Mouse (Mus musculus): ENCODE measurements around the gene Celsr1. TPM values are rescaled to one million over a fixed set of nuclear protein-coding genes. Genes with fewer than 3 reads are reported as not detected.
"Not testable (repeated sequence)": the region's sequence is repeated elsewhere in the genome, so short reads cannot be mapped to it uniquely, and the experiment has no call there.

Gene Celsr1
- polyA plus RNA-seq, 1 experiment from 2014 or later: 3.6 TPM

- no peak overlapping the region for H3K27ac ChIP-seq
- no peaks in the 10 kb centered on the region for H3K27me3 ChIP-seq (replicated peaks)
- no peak overlapping the region for H3K4me3 ChIP-seq
- H3K4me2 ChIP-seq (replicated peaks): peak overlapping the region; percentile 83
- peaks cover 4% of the 10 kb centered on the region; the same call in 1 of the 2 replicates for H3K36me3 ChIP-seq
- WGBS: 91% methylated on average over 7 of the region's 7 CpGs
- peak overlapping the region; percentile 10; the same call in 1 of the 2 replicates for H3K9ac ChIP-seq
- no peaks in the 10 kb centered on the region; the same call in 1 of the 2 replicates for H3K9me3 ChIP-seq
- no peak for ATAC-seq (ENCODE audit: low FRiP score, low read depth)
- H3K4me1 ChIP-seq: peaks cover 41% of the 10 kb centered on the region
Measured at GRCm38 (mm10) chr15:86061221-86061620, 27.6 kb upstream of the Celsr1 start.

- H3K4me2 ChIP-seq (replicated peaks): peak overlapping the region; percentile 83
- no peaks in the 10 kb centered on the region for H3K36me3 ChIP-seq
- H3K4me3 ChIP-seq: no peak overlapping the region
- no peak overlapping the region for H3K27ac ChIP-seq
- no peaks in the 10 kb centered on the region for H3K9me3 ChIP-seq
- 83% methylated on average over 12 of the region's 12 CpGs for WGBS
- 0 out of 2 replicates have a peak overlapping the region, but pooled peaks have one; percentile 10 for H3K9ac ChIP-seq
- peaks cover 41% of the 10 kb centered on the region for H3K4me1 ChIP-seq
- no peaks in the 10 kb centered on the region for H3K27me3 ChIP-seq (replicated peaks)
- ATAC-seq (ENCODE audit: low FRiP score, low read depth): no peak
Measured at GRCm38 (mm10) chr15:86060581-86060980, 27.0 kb upstream of the Celsr1 start.

GRCm38 (mm10) chr15:86059835-86060380 lies 26.3 kb upstream of the Celsr1 start:
- Histone ChIP-seq H3K27ac (no peak overlapping the region), H3K4me3 (peak overlapping the region; percentile 78), H3K36me3 (no peaks in the 10 kb centered on the region), H3K9ac (peak overlapping the region; percentile 90), H3K9me3 (no peaks in the 10 kb centered on the region), H3K27me3 (replicated peaks) (no peaks in the 10 kb centered on the region), H3K4me1 (peaks cover 41% of the 10 kb centered on the region), H3K4me2 (replicated peaks) (peak overlapping the region; percentile 83)
- no peak for ATAC-seq (ENCODE audit: low FRiP score, low read depth)
- WGBS: 77% methylated on average over 7 of the region's 7 CpGs

GRCm38 (mm10) chr15:86058931-86059834 lies 25.6 kb upstream of the Celsr1 start:
- Histone ChIP-seq H3K36me3 (no peaks in the 10 kb centered on the region), H3K9me3 (no peaks in the 10 kb centered on the region), H3K9ac (peak overlapping the region; percentile 90), H3K4me2 (replicated peaks) (peak overlapping the region; percentile 83), H3K4me1 (peaks cover 41% of the 10 kb centered on the region), H3K27ac (peak overlapping the region; percentile 82), H3K4me3 (peak overlapping the region; percentile 78), H3K27me3 (replicated peaks) (no peaks in the 10 kb centered on the region)
- 2% methylated on average over 46 of the region's 49 CpGs for WGBS
- peak; percentile 74 for ATAC-seq (ENCODE audit: low FRiP score, low read depth)

- peak; percentile 77 for ATAC-seq (ENCODE audit: low FRiP score, low read depth)
- peaks cover 41% of the 10 kb centered on the region for H3K4me1 ChIP-seq
Measured at GRCm38 (mm10) chr15:86058394-86058915, 24.9 kb upstream of the Celsr1 start.

GRCm38 (mm10) chr15:86057908-86058307 lies 24.3 kb upstream of the Celsr1 start:
- ATAC-seq (ENCODE audit: low FRiP score, low read depth): peak; percentile 39
- Histone ChIP-seq H3K4me1 (peaks cover 41% of the 10 kb centered on the region), H3K27ac (peak overlapping the region; percentile 6), H3K36me3 (no peaks in the 10 kb centered on the region), H3K4me2 (replicated peaks) (peak overlapping the region; percentile 83), H3K4me3 (peak overlapping the region; percentile 78), H3K9me3 (no peaks in the 10 kb centered on the region), H3K27me3 (replicated peaks) (no peaks in the 10 kb centered on the region), H3K9ac (peak overlapping the region; percentile 90)
- 11% methylated on average over 7 of the region's 7 CpGs for WGBS

More at GRCm38 (mm10) chr15:86058394-86058915, 24.9 kb upstream of the Celsr1 start:
- Histone ChIP-seq H3K9ac (peak overlapping the region; percentile 90), H3K27me3 (replicated peaks) (no peaks in the 10 kb centered on the region), H3K9me3 (no peaks in the 10 kb centered on the region), H3K36me3 (no peaks in the 10 kb centered on the region), H3K27ac (peak overlapping the region; percentile 82), H3K4me2 (replicated peaks) (peak overlapping the region; percentile 83), H3K4me3 (peak overlapping the region; percentile 78)
- WGBS: under 1% methylated on average over 70 of the region's 70 CpGs

- WGBS: 17% methylated on average over 6 of the region's 6 CpGs
- peak within 1 kb of the TSS; percentile 83 for H3K4me2 ChIP-seq (replicated peaks)
- ATAC-seq (ENCODE audit: low FRiP score, low read depth): no peak
Measured at GRCm38 (mm10) chr15:86057413-86057812, 23.8 kb upstream of the Celsr1 start, which contains the start of gene Gramd4. Gramd4 (plus strand) TSS chr15:86057695.

GRCm38 (mm10) chr15:86056221-86056760 lies 22.7 kb upstream of the Celsr1 start:
- Histone ChIP-seq H3K27me3 (replicated peaks) (no peaks in the 10 kb centered on the region), H3K4me2 (replicated peaks) (no peak overlapping the region), H3K4me3 (no peak overlapping the region), H3K27ac (no peak overlapping the region), H3K36me3 (no peaks in the 10 kb centered on the region), H3K9ac (no peak overlapping the region), H3K9me3 (no peaks in the 10 kb centered on the region), H3K4me1 (peaks cover 31% of the 10 kb centered on the region)
- no peak for ATAC-seq (ENCODE audit: low FRiP score, low read depth)
- 93% methylated on average over 5 of the region's 5 CpGs for WGBS

More at GRCm38 (mm10) chr15:86057413-86057812, 23.8 kb upstream of the Celsr1 start, which contains the start of gene Gramd4:
- H3K4me1 ChIP-seq: peaks cover 37% of the 10 kb centered on the region
- no peaks in the 10 kb centered on the region for H3K36me3 ChIP-seq
- no peaks in the 10 kb centered on the region for H3K9me3 ChIP-seq
- no peaks in the 10 kb centered on the region for H3K27me3 ChIP-seq (replicated peaks)
- peak within 1 kb of the TSS; percentile 78 for H3K4me3 ChIP-seq
- peak within 1 kb of the TSS; percentile 6 for H3K27ac ChIP-seq
- peak within 1 kb of the TSS; percentile 90 for H3K9ac ChIP-seq

GRCm38 (mm10) chr15:86054861-86055260 lies 21.3 kb upstream of the Celsr1 start:
- 75% methylated on average over 3 of the region's 3 CpGs for WGBS
- not testable (repeated sequence) for H3K9me3 ChIP-seq; H3K27me3 ChIP-seq (replicated peaks); H3K9ac ChIP-seq; H3K4me2 ChIP-seq (replicated peaks); H3K27ac ChIP-seq; ATAC-seq (ENCODE audit: low FRiP score, low read depth); H3K4me3 ChIP-seq; H3K36me3 ChIP-seq
- H3K4me1 ChIP-seq: peaks cover 17% of the 10 kb centered on the region

- 38% methylated on average over 2 of the region's 2 CpGs for WGBS
- Histone ChIP-seq H3K4me2 (replicated peaks) (no peak overlapping the region), H3K27me3 (replicated peaks) (no peaks in the 10 kb centered on the region), H3K9ac (no peak overlapping the region), H3K36me3 (no peaks in the 10 kb centered on the region), H3K27ac (no peak overlapping the region), H3K4me3 (no peak overlapping the region), H3K9me3 (no peaks in the 10 kb centered on the region), H3K4me1 (peaks cover 11% of the 10 kb centered on the region)
- no peak for ATAC-seq (ENCODE audit: low FRiP score, low read depth)
Measured at GRCm38 (mm10) chr15:86053890-86054536, 20.4 kb upstream of the Celsr1 start.

- Histone ChIP-seq H3K4me3 (no peak overlapping the region), H3K27ac (no peak overlapping the region), H3K36me3 (no peaks in the 10 kb centered on the region), H3K4me2 (replicated peaks) (no peak overlapping the region), H3K27me3 (replicated peaks) (no peaks in the 10 kb centered on the region), H3K9ac (no peak overlapping the region), H3K4me1 (no peaks in the 10 kb centered on the region; the same call in 1 of the 2 replicates), H3K9me3 (no peaks in the 10 kb centered on the region)
- WGBS: 66% methylated on average over 6 of the region's 6 CpGs
- ATAC-seq (ENCODE audit: low FRiP score, low read depth): no peak
Measured at GRCm38 (mm10) chr15:86051878-86052478, 18.4 kb upstream of the Celsr1 start.
